Mouse (Mus musculus): ENCODE data around the gene Cobl.

Cobl gene

GRCm38 (mm10) chr11:12311419-12311818, 153.3 kb downstream of the Cobl start:
- DNase-seq (ENCODE audit: low spot score in 2 of 2), result no peak

GRCm38 (mm10) chr11:12309423-12310023, 155.2 kb downstream of the Cobl start:
- DNase-seq (ENCODE audit: low spot score in 2 of 2), result no peak

- no peak for DNase-seq (ENCODE audit: low spot score in 2 of 2)
Measured at GRCm38 (mm10) chr11:12304879-12305278, 159.9 kb downstream of the Cobl start.

GRCm38 (mm10) chr11:12299701-12300446, 164.9 kb downstream of the Cobl start:
- DNase-seq (ENCODE audit: low spot score in 2 of 2), result no peak

- DNase-seq (ENCODE audit: low spot score in 2 of 2), result no peak
Measured at GRCm38 (mm10) chr11:12291654-12291935, 173.2 kb downstream of the Cobl start.

GRCm38 (mm10) chr11:12290911-12291653, 173.7 kb downstream of the Cobl start:
- peak; percentile 17 to 53 for DNase-seq (ENCODE audit: low spot score in 2 of 2)

- DNase-seq (ENCODE audit: low spot score in 2 of 2), result no peak
Measured at GRCm38 (mm10) chr11:12285319-12286021, 179.3 kb downstream of the Cobl start.

- no peak for DNase-seq (ENCODE audit: low spot score in 2 of 2)
Measured at GRCm38 (mm10) chr11:12280711-12281110, 184.0 kb downstream of the Cobl start.

GRCm38 (mm10) chr11:12274276-12274675, 190.5 kb downstream of the Cobl start:
- DNase-seq (ENCODE audit: low spot score in 2 of 2), result no peak

- no peak for DNase-seq (ENCODE audit: low spot score in 2 of 2)
Measured at GRCm38 (mm10) chr11:12273726-12274125, 191.0 kb downstream of the Cobl start.

- no peak for DNase-seq (ENCODE audit: low spot score in 2 of 2)
Measured at GRCm38 (mm10) chr11:12258411-12258810, 206.3 kb downstream of the Cobl start.

GRCm38 (mm10) chr11:12257324-12258118, 207.2 kb downstream of the Cobl start:
- no peak for DNase-seq (ENCODE audit: low spot score in 2 of 2)

- DNase-seq (ENCODE audit: low spot score in 2 of 2), result no peak
Measured at GRCm38 (mm10) chr11:12245327-12245915, 219.3 kb downstream of the Cobl start.

GRCm38 (mm10) chr11:12236341-12236740, 228.4 kb downstream of the Cobl start:
- no peak for DNase-seq (ENCODE audit: low spot score in 2 of 2)

GRCm38 (mm10) chr11:12234876-12235275, 229.9 kb downstream of the Cobl start:
- DNase-seq (ENCODE audit: low spot score in 2 of 2), result no peak

- DNase-seq (ENCODE audit: low spot score in 2 of 2), result no peak
Measured at GRCm38 (mm10) chr11:12234126-12234525, 230.6 kb downstream of the Cobl start.

GRCm38 (mm10) chr11:12232743-12233125, 232.0 kb downstream of the Cobl start:
- no peak for DNase-seq (ENCODE audit: low spot score in 2 of 2)

GRCm38 (mm10) chr11:12232041-12232742, 232.6 kb downstream of the Cobl start:
- DNase-seq (ENCODE audit: low spot score in 2 of 2), result no peak

GRCm38 (mm10) chr11:12231481-12232035, 233.2 kb downstream of the Cobl start:
- DNase-seq (ENCODE audit: low spot score in 2 of 2), result no peak

- no peak for DNase-seq (ENCODE audit: low spot score in 2 of 2)
Measured at GRCm38 (mm10) chr11:12229411-12229810, 235.3 kb downstream of the Cobl start.
